Mouse (Mus musculus) embryonic facial prominence, embryonic 13.5 days (tissue): Measurements from ENCODE around the gene Ip6k3. TPM values are rescaled to one million over a fixed set of nuclear protein-coding genes. Genes with fewer than 3 reads are reported as not detected.

ENCODE experiments used
- polyA plus RNA-seq: library from polyadenylated mRNA; unstranded; fragments of >200 nt; fragmentation: Nextera tagmentation; extraction: Ambion mirVana; gene quantifications from 2 replicates; pipeline ENCODE4 v1.2.1, GENCODE M21; 2015

Gene Ip6k3
- polyA plus RNA-seq, 1 experiment from 2014 or later = 0.42 TPM

Other genes starting within 250 kb of the Ip6k3 start
- 12.7 and 15.4 TPM in 2 replicates for gene Phf1, start 234.7 kb downstream of the Ip6k3 start, polyA plus RNA-seq
- 162 and 180 TPM in 2 replicates for gene Cuta, start 228.2 kb downstream of the Ip6k3 start, polyA plus RNA-seq
- 3.4 and 3.7 TPM in 2 replicates for gene Syngap1, start 226.5 kb downstream of the Ip6k3 start, polyA plus RNA-seq
- 16.0 and 16.1 TPM in 2 replicates for gene Zbtb9, start 194.6 kb downstream of the Ip6k3 start, polyA plus RNA-seq
- 4.6 and 5.7 TPM in 2 replicates for gene Bak1, start 138.8 kb downstream of the Ip6k3 start, polyA plus RNA-seq
- gene Itpr3, start 110.5 kb downstream of the Ip6k3 start, polyA plus RNA-seq = 3.8 and 4.0 TPM in 2 replicates
- gene Uqcc2, start 33.9 kb downstream of the Ip6k3 start, polyA plus RNA-seq = 328 and 350 TPM in 2 replicates
- gene Lemd2, start 36.7 kb upstream of the Ip6k3 start, polyA plus RNA-seq = 18.0 and 20.8 TPM in 2 replicates